Mouse (Mus musculus): ENCODE data around the gene Dr1.
A peak's percentile ranks its signal among the peaks of the same experiment; 100 is the strongest.
"Not testable (repeated sequence)": the region's sequence is repeated elsewhere in the genome, so short reads cannot be mapped to it uniquely, and the experiment has no call there.

The Dr1 gene

GRCm38 (mm10) chr5:108268127-108269062, at the start of gene Dr1:
Gene Dr1 (plus strand): TSS chr5:108268897.
- DNase-seq (ENCODE audit: low read depth, low spot score) = peak; percentile 82

GRCm38 (mm10) chr5:108224077-108224476, 44.6 kb upstream of the Dr1 start:
- no peak for DNase-seq (ENCODE audit: low read depth, low spot score)

- no peak for DNase-seq (ENCODE audit: low read depth, low spot score)
These were observed 42.5 kb upstream of the Dr1 start for GRCm38 (mm10) chr5:108226159-108226558.

GRCm38 (mm10) chr5:108246314-108246765, 22.4 kb upstream of the Dr1 start:
- no peak for DNase-seq (ENCODE audit: low read depth, low spot score)

GRCm38 (mm10) chr5:108250033-108250432, 18.7 kb upstream of the Dr1 start:
- DNase-seq (ENCODE audit: low read depth, low spot score) = no peak

- no peak for DNase-seq (ENCODE audit: low read depth, low spot score)
These were observed 13.4 kb upstream of the Dr1 start for GRCm38 (mm10) chr5:108255259-108255658.

GRCm38 (mm10) chr5:108262722-108263121, 6.0 kb upstream of the Dr1 start:
- DNase-seq (ENCODE audit: low read depth, low spot score) = no peak

GRCm38 (mm10) chr5:108263785-108264184, 4.9 kb upstream of the Dr1 start:
- not testable (repeated sequence) for DNase-seq (ENCODE audit: low read depth, low spot score)

GRCm38 (mm10) chr5:108266990-108267389, 1.7 kb upstream of the Dr1 start:
- no peak for DNase-seq (ENCODE audit: low read depth, low spot score)

- no peak for DNase-seq (ENCODE audit: low read depth, low spot score)
These were observed 540 bp downstream of the Dr1 start for GRCm38 (mm10) chr5:108269063-108269810.

- no peak for DNase-seq (ENCODE audit: low read depth, low spot score)
These were observed 1.1 kb downstream of the Dr1 start for GRCm38 (mm10) chr5:108269811-108270151.

GRCm38 (mm10) chr5:108270415-108270814, 1.7 kb downstream of the Dr1 start:
- no peak for DNase-seq (ENCODE audit: low read depth, low spot score)

- DNase-seq (ENCODE audit: low read depth, low spot score) = not testable (repeated sequence)
These were observed 2.6 kb downstream of the Dr1 start for GRCm38 (mm10) chr5:108271345-108271744.

- DNase-seq (ENCODE audit: low read depth, low spot score) = no peak
These were observed 18.3 kb downstream of the Dr1 start for GRCm38 (mm10) chr5:108286957-108287356.

- DNase-seq (ENCODE audit: low read depth, low spot score) = no peak
These were observed 32.9 kb downstream of the Dr1 start for GRCm38 (mm10) chr5:108301567-108301966.

GRCm38 (mm10) chr5:108312224-108313064, 43.7 kb downstream of the Dr1 start, which contains the start of gene Pigg:
Gene Pigg (plus strand): TSS chr5:108312609.
- DNase-seq (ENCODE audit: low read depth, low spot score) = peak; percentile 81

- no peak for DNase-seq (ENCODE audit: low read depth, low spot score)
These were observed 44.6 kb downstream of the Dr1 start for GRCm38 (mm10) chr5:108313065-108313860.
